Mouse (Mus musculus): Measurements from ENCODE around the gene Nek6.
A peak's percentile ranks its signal among the peaks of the same experiment; 100 is the strongest.

Nek6 gene

DNA sequence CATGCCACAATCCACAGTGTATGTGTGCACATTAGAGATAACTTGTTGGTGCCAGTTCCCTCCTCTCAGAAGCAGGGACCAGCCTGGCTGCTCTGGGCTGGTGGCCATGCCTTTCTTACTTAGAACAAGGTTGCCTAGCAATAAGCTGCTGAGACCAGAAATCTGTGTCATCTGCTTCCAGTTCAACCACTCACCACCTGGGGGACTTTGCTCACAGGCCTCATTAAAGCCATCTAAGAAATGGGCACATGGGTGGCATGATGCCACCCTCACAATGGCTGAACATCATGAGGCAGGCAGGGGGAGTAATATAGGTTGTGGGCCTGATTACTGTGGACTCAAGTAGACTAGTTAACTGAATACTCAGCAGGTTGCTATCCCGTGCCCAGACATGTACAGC is 1.3 kb upstream of the Nek6 start:
- peak; percentile 60 for DNase-seq

DNA sequence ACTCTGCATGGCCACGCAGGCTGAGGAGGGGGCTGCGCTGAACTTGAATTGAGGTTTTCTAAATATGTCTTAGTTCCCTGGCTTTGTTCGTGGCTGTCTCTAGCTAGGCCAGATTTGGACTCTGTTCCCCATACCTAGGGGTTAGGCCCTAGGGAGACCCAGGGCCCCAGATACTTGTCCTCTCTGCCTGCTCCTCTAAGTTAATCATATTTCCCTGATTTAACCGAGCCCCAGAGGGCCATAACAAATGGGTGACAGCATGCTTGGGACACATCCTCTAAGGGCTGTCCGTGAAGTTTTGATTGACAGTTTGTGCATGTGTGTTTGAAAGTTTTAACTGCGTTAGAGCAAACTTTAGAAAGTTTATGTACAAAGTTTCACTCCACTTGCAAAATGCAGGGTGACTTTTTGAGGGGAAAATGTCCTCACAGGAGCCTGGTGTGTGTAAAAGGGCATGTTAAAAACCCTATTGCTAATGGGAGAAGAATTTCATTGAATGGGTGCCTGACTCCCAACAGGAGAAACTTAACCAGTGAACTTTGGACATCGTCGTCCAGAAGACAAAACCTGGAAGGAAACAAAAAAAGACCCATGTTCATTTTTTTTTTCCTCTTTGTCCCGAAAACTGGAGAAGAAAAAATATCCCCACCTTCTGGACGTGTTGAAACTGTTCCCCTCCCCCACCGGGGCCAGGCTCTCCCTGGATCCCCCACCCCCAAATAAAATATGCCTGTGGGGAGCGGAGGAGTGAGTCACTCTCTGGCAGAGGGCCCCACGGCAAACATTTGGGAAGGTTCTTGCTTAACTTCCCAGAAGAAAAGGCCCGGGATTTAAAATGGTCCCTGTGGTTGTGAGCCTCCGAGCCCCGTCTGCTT is 1.1 kb downstream of the Nek6 start:
- no peak for DNase-seq

- no peak for DNase-seq
Measured at GRCm38 (mm10) chr2:38513183-38513529, 1.7 kb downstream of the Nek6 start.

- no peak for DNase-seq
Measured at GRCm38 (mm10) chr2:38514411-38514810, 3.0 kb downstream of the Nek6 start.

DNA sequence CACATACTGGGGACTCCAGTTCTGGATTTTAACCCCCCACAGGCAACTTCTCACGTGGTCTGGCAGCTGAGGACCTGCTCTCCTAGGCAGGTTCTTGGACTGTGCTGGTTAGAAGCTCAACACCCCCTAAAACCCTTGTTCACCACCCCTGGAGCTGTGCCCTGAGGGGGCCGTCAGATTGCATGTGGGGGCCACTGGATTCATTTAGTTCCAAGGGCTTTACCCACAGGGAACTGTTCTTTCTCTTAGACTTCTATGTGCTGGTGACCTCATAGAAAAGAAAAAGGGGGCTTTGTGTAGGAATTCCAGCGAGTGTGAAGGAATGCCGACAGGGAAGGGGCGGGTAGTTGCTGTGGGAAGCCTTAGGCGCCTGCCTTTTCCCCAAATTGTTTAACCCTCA is 4.0 kb downstream of the Nek6 start:
- DNase-seq, result no peak

DNA sequence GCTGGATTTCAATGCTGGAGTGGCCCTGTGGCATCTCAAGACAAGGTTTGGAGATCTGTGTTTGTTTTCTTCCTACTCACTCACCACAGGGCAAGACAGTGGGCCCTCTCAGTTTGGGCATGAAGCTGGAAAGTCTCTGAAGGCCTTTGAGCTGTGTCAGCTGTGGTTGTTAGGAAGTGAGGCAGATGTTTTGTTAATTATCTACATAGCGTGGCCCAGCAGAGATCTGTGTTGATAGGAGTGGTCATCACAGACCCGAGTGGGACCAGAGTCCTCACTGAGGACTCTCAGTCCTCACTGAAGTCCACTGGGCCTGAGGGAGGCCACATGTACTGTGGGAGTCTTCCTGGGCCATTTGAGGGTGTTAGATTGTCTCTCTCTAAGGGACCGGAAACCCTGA is 5.0 kb downstream of the Nek6 start:
- DNase-seq, result no peak

DNA sequence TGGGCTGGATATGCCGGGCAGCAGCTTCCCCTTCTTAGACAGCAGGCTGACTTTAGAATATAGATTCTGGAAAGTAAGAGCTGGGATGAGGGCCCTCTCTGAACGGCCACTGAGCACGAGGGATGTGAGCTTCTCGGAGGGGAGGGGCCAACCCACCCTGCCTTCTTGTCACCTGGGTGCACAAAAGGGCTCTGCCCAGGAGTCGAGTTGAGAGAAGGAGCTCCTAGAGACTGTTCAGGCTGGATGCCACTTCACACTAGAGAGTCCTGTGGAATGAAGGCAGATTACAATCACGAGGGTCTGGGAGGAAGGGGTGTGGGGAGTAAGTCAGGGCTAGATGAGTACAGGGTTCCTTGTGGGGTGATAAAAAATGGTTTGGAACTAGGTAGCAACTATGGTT is 5.6 kb downstream of the Nek6 start:
- no peak for DNase-seq

GRCm38 (mm10) chr2:38518719-38519118 is 7.3 kb downstream of the Nek6 start:
- no peak for DNase-seq

- no peak for DNase-seq
Measured at GRCm38 (mm10) chr2:38519934-38520333, 8.5 kb downstream of the Nek6 start.

DNA sequence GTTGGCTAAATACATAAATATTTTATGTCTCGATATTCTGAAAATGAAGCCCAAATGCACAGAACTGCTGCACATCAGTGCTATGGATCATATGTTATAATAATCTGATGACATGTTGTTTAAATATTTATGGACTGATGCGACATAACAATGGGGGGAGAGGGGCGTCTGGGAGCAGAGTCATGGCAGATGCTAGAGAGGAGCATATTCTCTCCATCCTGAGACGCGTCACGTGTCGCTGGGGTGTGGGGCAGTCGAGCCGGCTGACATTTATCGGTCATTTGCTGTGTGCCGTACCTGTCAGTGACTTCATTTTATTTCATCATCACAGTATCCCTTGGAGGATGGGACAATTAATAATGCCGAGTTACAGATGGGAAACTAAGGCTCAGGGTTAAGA is 10.2 kb downstream of the Nek6 start:
- no peak for DNase-seq

- no peak for DNase-seq
Measured at GRCm38 (mm10) chr2:38522354-38522753, 10.9 kb downstream of the Nek6 start.

GRCm38 (mm10) chr2:38523781-38524445 is 12.5 kb downstream of the Nek6 start:
- no peak for DNase-seq

GRCm38 (mm10) chr2:38525034-38525433 is 13.6 kb downstream of the Nek6 start:
- no peak for DNase-seq

GRCm38 (mm10) chr2:38529582-38530152 is 18.2 kb downstream of the Nek6 start:
- no peak for DNase-seq

GRCm38 (mm10) chr2:38530955-38531381 is 19.5 kb downstream of the Nek6 start:
- no peak for DNase-seq

GRCm38 (mm10) chr2:38533322-38533721 is 21.9 kb downstream of the Nek6 start:
- DNase-seq, result no peak

- no peak for DNase-seq
Measured at GRCm38 (mm10) chr2:38533767-38534166, 22.3 kb downstream of the Nek6 start.

DNA sequence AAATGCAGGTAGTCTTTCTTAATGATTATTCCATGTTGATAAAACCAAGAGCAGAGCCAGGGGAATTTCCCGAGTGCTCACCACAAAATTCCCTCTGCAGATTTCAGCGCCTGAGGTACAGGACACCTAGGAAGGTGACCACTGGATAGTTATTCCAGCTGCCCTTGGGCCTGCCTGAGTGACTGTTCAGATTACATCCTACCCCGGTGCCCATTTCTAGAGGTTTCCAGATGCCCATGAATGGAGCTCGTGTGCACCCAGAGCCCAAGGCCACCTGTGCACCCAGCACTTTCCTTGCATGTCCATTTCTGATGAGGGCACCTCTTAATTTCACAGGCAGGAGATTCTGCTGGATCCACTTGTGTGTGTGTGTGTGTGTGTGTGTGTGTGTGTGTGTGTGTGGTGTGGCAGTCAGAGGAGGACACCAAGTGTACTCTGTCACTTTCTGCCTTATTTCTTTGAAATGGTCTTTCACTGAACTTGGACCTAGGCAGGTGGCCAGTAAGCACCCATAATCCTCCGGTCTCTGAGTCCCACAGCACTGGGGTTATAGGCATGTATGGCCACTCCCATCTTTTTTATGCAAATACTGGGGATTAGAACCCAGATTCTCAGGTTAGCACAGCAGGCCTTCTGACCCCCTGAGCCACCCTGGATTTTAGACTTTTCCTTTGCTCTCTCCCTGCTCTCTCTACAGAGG is 22.9 kb downstream of the Nek6 start:
- DNase-seq, result no peak

DNA sequence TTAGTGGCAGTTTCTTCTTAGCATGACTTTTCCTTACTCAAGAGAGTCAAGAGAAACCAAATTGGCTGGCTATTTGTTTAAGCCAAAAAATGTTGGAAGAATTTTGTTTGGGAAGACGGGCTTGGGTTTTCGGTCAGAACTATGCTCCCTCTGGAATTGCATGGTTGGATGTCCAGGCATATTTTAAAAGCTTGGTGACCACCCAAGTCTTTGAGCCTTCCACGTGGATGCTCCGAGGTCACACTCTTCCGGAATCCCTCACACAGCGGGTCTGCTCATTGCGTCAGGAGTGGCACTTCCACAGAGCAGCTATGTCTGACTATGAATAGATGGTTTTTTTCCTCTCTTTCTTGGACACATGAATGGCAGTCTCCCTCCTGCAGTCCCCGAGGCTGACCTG is 23.6 kb downstream of the Nek6 start:
- no peak for DNase-seq

GRCm38 (mm10) chr2:38535521-38536220 is 24.2 kb downstream of the Nek6 start:
- no peak for DNase-seq

DNA sequence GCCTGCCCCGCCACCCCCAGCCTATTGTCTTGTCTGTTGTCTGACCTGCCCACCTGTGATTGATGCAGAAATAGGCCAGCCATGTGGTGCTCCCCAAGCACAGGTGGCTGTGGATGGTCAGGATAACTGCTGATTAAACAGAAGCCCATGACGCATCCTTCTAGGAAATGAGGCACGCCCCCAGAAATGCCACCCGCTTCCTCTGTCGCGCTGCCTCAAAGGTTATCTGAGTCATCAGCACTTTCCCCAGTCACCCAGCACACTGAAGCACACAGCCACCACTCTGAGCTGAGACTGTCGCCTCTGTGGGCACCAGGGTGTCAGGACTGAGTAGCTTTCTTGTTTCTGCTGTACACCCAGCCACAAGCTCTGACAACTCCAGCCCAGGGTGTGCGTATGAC is 24.9 kb downstream of the Nek6 start:
- DNase-seq, result no peak

GRCm38 (mm10) chr2:38539677-38540076 is 28.2 kb downstream of the Nek6 start:
- DNase-seq, result no peak

GRCm38 (mm10) chr2:38540666-38541065 is 29.2 kb downstream of the Nek6 start:
- no peak for DNase-seq

Measured in retina, postnatal 1 day (tissue).